ENCODE assay signal across 8 mouse cellular contexts in the genomic region with DNA sequence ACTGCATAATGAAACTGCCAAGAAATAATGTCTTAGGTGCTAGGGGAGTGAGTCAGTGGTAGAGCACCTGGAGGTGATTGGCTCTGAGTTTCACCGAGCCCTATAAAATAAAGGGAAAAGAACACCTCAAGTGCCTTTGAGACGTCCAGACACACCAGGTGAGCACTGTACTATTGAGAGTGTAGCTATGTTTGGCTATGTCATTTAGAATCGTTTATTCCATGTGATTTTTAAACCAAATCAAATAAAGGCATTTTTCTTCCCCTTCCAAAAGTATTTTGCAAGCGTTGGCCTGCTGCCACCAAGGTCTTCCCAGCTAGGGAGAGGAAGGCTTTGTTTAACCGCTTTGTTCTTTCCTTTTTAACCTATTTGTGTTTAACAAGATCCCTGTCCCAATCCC. TPM values are rescaled to one million over a fixed set of nuclear protein-coding genes. Genes with fewer than 3 reads are reported as not detected.
A peak's percentile ranks its signal among the peaks of the same experiment; 100 is the strongest.
DNase-seq lines count a peak whose midpoint lies in the region; ATAC-seq lines count a peak whose summit lies in the region.

No protein-coding gene starts in this region.

- H3K4me2 ChIP-seq in hindbrain, embryonic 12.5 days (replicated peaks): peak overlapping the region; percentile 57
- peak overlapping the region; percentile 60 for H3K4me2 ChIP-seq in lung, embryonic 16.5 days (ENCODE audit: low read depth, low read length)

- H3K27me3 ChIP-seq in hindbrain, embryonic 12.5 days: no peaks in the 10 kb centered on the region
- no peaks in the 10 kb centered on the region for H3K27me3 ChIP-seq in lung, embryonic 16.5 days (ENCODE audit: control insufficient read depth, insufficient read depth, low read depth, low read length)

- WGBS in hindbrain, embryonic 12.5 days: 65% methylated on average over 5 of the region's 5 CpGs
- 28% methylated on average over 5 of the region's 5 CpGs for WGBS in lung, embryonic 16.5 days

- no peaks in the 10 kb centered on the region for H3K9me3 ChIP-seq in hindbrain, embryonic 12.5 days (replicated peaks)
- H3K9me3 ChIP-seq in lung, embryonic 16.5 days (ENCODE audit: control insufficient read depth, low read length): no peaks in the 10 kb centered on the region

- ATAC-seq in hindbrain, embryonic 12.5 days (ENCODE audit: low FRiP score): no peak
- ATAC-seq in lung, embryonic 16.5 days (ENCODE audit: low read depth): peak; percentile 88
- no peak for ATAC-seq in monocyte, adult 5-6 weeks (replicated peaks; ENCODE audit: insufficient number of reproducible peaks, low FRiP score, low TSS enrichment, poor library complexity, severe bottlenecking)

- no peaks in the 10 kb centered on the region for H3K36me3 ChIP-seq in hindbrain, embryonic 12.5 days
- H3K36me3 ChIP-seq in lung, embryonic 16.5 days (ENCODE audit: control insufficient read depth, insufficient read depth, low read length): no peaks in the 10 kb centered on the region

- no peak overlapping the region; the same call in 1 of the 2 replicates for H3K4me3 ChIP-seq in hindbrain, embryonic 12.5 days
- H3K4me3 ChIP-seq in lung, embryonic 16.5 days (ENCODE audit: low read length): peak overlapping the region; percentile 46

- H3K9ac ChIP-seq in hindbrain, embryonic 12.5 days: no peak overlapping the region
- no peak overlapping the region; the same call in 1 of the 2 replicates for H3K9ac ChIP-seq in lung, embryonic 16.5 days (ENCODE audit: low read length)

- H3K4me1 ChIP-seq in hindbrain, embryonic 12.5 days: no peaks in the 10 kb centered on the region
- no peaks in the 10 kb centered on the region; the same call in 1 of the 2 replicates for H3K4me1 ChIP-seq in lung, embryonic 16.5 days (replicated peaks; ENCODE audit: control insufficient read depth, insufficient read depth, low read length)

- DNase-seq in cerebellum, postnatal 10 days: peak; percentile 7 to 10
- DNase-seq in cerebellum, postnatal 4 days (ENCODE audit: low spot score in 2 of 2): no peak
- DNase-seq in adipocyte (ENCODE audit: low spot score): peak; percentile 24
- no peak for DNase-seq in layer of hippocampus, adult 11-12 months (ENCODE audit: low spot score)
- no peak for DNase-seq in urinary bladder, adult 18-20 months (ENCODE audit: low spot score in 2 of 2)

- no peak overlapping the region for H3K27ac ChIP-seq in hindbrain, embryonic 12.5 days
- H3K27ac ChIP-seq in lung, embryonic 16.5 days (ENCODE audit: low read length): peak overlapping the region; percentile 96

RNA-seq across cellular contexts. Expression of a gene that starts 2.0 kb away (rescaled TPM):
- 0.29 TPM in 1 of 2 replicates, not detected in the other for polyA plus RNA-seq in hindbrain, embryonic 12.5 days (2016; fragmentation: Nextera tagmentation; extraction: Ambion mirVana)
- 2.3 and 4.8 TPM in 2 replicates for polyA plus RNA-seq in lung, embryonic 16.5 days (2015; fragmentation: Nextera tagmentation; extraction: Ambion mirVana)
- not detected in 3 replicates for total RNA-seq in monocyte, adult 5-6 weeks (2017)

Comparison
In these comparisons a context has a peak if more than half of its experiments do, and no peak if none do; other contexts are left out.
1. DNase-seq: peak in cerebellum, postnatal 10 days (2 of 2) and adipocyte (single experiment); none in cerebellum, postnatal 4 days (0 of 2), layer of hippocampus, adult 11-12 months (single experiment) and urinary bladder, adult 18-20 months (0 of 2).